Mouse (Mus musculus): ENCODE measurements around the gene Hepacam.

DNA sequence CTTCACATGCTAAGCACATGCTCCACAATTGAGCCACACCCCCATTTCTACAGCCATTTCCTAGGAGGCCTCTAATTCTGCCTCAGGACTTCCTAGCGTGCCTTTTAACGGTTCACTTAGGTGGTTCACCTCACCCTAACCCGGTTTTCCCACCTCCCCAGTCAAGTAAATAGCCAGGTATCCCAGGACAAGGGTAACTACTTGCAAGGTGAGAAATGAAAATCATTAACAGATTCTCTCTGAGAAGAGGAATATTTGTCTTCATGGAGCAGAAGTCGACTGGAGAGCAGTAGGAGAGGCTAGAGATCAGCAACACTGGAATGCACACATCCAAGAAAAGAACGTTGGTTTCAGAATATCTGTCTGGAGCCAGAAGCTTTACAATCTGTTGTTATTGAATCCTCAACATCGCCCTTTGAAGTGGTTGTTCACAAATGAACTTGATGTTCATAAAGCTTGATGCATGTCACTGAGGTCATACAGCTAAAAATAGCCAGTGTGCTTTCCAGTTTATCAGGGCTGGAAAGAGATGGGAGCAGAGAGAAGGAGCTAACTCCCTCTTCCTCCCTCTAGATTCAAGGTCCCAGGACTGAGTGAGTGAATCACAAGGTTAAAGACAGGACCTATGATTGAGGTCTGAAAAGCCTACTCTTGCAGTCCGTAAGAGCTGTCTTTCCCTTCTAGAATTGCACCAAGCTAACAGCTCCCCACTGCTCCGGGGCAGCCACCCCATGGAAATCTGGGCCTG is 42.7 kb downstream of the Hepacam start:
- no peak for TF ChIP-seq POLR2A (IDR thresholded peaks at IDR 0.05; ENCODE audit: low read depth, low read length)
- TF ChIP-seq CTCF (IDR thresholded peaks at IDR 0.05; ENCODE audit: extremely low read depth, insufficient read length, insufficient replicate concordance, low read depth, low read length): no peak
